Mouse (Mus musculus): ENCODE data around the gene Fzr1. TPM values are rescaled to one million over a fixed set of nuclear protein-coding genes. Genes with fewer than 3 reads are reported as not detected.
A peak's percentile ranks its signal among the peaks of the same experiment; 100 is the strongest.

Gene Fzr1
- polyA plus RNA-seq, 1 experiment = 75.8 TPM

DNA sequence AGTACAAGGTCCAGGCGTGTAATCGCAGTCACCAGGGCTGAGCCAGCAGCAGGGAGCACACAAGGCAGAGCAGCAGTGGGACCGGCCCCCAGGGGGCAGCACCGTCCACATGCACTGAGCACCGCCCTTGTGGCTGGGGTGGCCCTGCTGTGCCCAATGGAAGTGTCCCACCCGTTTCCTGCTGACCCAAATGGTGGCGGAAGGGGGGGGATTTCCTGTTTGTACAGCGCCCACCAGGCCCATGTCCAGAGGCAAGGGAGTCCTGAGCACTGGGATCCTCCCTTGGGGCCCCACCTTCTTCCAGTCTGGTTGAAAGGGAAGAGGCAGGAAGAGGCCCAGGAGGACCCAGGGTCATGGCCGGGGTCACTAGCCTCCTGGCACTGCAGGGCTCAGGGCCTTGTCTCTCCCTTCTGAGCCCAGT, 30.6 kb upstream of the Fzr1 start:
- 15% methylated on average over 9 of the region's 9 CpGs for WGBS
- peak; percentile 68 to 72 for DNase-seq
- Histone ChIP-seq H3K27me3 (ENCODE audit: control insufficient read depth, insufficient read depth, low read length) (no peaks in the 10 kb centered on the region), H3K27ac (ENCODE audit: insufficient read depth, low read length) (peak overlapping the region; percentile 63), H3K4me3 (replicated peaks; ENCODE audit: insufficient read depth, low read depth, low read length) (no peak overlapping the region), H3K4me1 (ENCODE audit: control insufficient read depth, insufficient read depth, low read length) (peaks cover 84% of the 10 kb centered on the region)
- TF ChIP-seq POLR2A (IDR thresholded peaks at IDR 0.05; ENCODE audit: borderline replicate concordance, insufficient read depth, low read length) (no peak), CTCF (IDR thresholded peaks at IDR 0.05; ENCODE audit: borderline replicate concordance, insufficient read depth, low read depth, low read length) (peak; percentile 86)

- Histone ChIP-seq H3K4me3 (replicated peaks; ENCODE audit: insufficient read depth, low read depth, low read length) (no peak overlapping the region), H3K27ac (ENCODE audit: insufficient read depth, low read length) (peak overlapping the region; percentile 63), H3K4me1 (ENCODE audit: control insufficient read depth, insufficient read depth, low read length) (peaks cover 79% of the 10 kb centered on the region), H3K27me3 (ENCODE audit: control insufficient read depth, insufficient read depth, low read length) (no peaks in the 10 kb centered on the region)
- no peak for TF ChIP-seq POLR2A (IDR thresholded peaks at IDR 0.05; ENCODE audit: borderline replicate concordance, insufficient read depth, low read length)
- TF ChIP-seq CTCF (IDR thresholded peaks at IDR 0.05; ENCODE audit: borderline replicate concordance, insufficient read depth, low read depth, low read length) = no peak
- no peak for DNase-seq
- WGBS = 35% methylated on average over 13 of the region's 13 CpGs
These were observed 30.1 kb upstream of the Fzr1 start for GRCm38 (mm10) chr10:81408424-81408729.

GRCm38 (mm10) chr10:81407539-81408423, 29.5 kb upstream of the Fzr1 start:
- Histone ChIP-seq H3K4me3 (replicated peaks; ENCODE audit: insufficient read depth, low read depth, low read length) (peak overlapping the region; percentile 49), H3K27ac (ENCODE audit: insufficient read depth, low read length) (peak overlapping the region; percentile 69), H3K27me3 (ENCODE audit: control insufficient read depth, insufficient read depth, low read length) (no peaks in the 10 kb centered on the region), H3K4me1 (ENCODE audit: control insufficient read depth, insufficient read depth, low read length) (peaks cover 78% of the 10 kb centered on the region)
- TF ChIP-seq POLR2A (IDR thresholded peaks at IDR 0.05; ENCODE audit: borderline replicate concordance, insufficient read depth, low read length) (0 out of 2 replicates have a peak, but pooled peaks have one; percentile 5), CTCF (IDR thresholded peaks at IDR 0.05; ENCODE audit: borderline replicate concordance, insufficient read depth, low read depth, low read length) (no peak)
- DNase-seq = peak; percentile 89 to 95
- 6% methylated on average over 31 of the region's 31 CpGs for WGBS

- Histone ChIP-seq H3K4me1 (ENCODE audit: control insufficient read depth, insufficient read depth, low read length) (peaks cover 78% of the 10 kb centered on the region), H3K27ac (ENCODE audit: insufficient read depth, low read length) (peak overlapping the region; percentile 69), H3K27me3 (ENCODE audit: control insufficient read depth, insufficient read depth, low read length) (no peaks in the 10 kb centered on the region), H3K4me3 (replicated peaks; ENCODE audit: insufficient read depth, low read depth, low read length) (peak overlapping the region; percentile 49)
- DNase-seq = peak in 1 of 2 experiments; percentile 57
- 18% methylated on average over 24 of the region's 24 CpGs for WGBS
- TF ChIP-seq POLR2A (IDR thresholded peaks at IDR 0.05; ENCODE audit: borderline replicate concordance, insufficient read depth, low read length) (no peak), CTCF (IDR thresholded peaks at IDR 0.05; ENCODE audit: borderline replicate concordance, insufficient read depth, low read depth, low read length) (no peak)
These were observed 28.5 kb upstream of the Fzr1 start for GRCm38 (mm10) chr10:81406504-81407440.

- peak; percentile 81 to 89 for DNase-seq
- peak; percentile 85 for TF ChIP-seq CTCF (IDR thresholded peaks at IDR 0.05; ENCODE audit: borderline replicate concordance, insufficient read depth, low read depth, low read length)
- no peak for TF ChIP-seq POLR2A (IDR thresholded peaks at IDR 0.05; ENCODE audit: borderline replicate concordance, insufficient read depth, low read length)
- WGBS = 36% methylated on average over 13 of the region's 13 CpGs
- Histone ChIP-seq H3K27ac (ENCODE audit: insufficient read depth, low read length) (no peak overlapping the region; the same call in 1 of the 2 replicates), H3K4me1 (ENCODE audit: control insufficient read depth, insufficient read depth, low read length) (peaks cover 77% of the 10 kb centered on the region), H3K27me3 (ENCODE audit: control insufficient read depth, insufficient read depth, low read length) (no peaks in the 10 kb centered on the region), H3K4me3 (replicated peaks; ENCODE audit: insufficient read depth, low read depth, low read length) (no peak overlapping the region)
These were observed 27.4 kb upstream of the Fzr1 start for GRCm38 (mm10) chr10:81405588-81406201.

GRCm38 (mm10) chr10:81404720-81405119, 26.4 kb upstream of the Fzr1 start:
- H3K4me3 ChIP-seq (replicated peaks; ENCODE audit: insufficient read depth, low read depth, low read length) = no peak overlapping the region
- DNase-seq = no peak
- no peaks in the 10 kb centered on the region for H3K27me3 ChIP-seq (ENCODE audit: control insufficient read depth, insufficient read depth, low read length)
- TF ChIP-seq CTCF (IDR thresholded peaks at IDR 0.05; ENCODE audit: borderline replicate concordance, insufficient read depth, low read depth, low read length) (no peak), POLR2A (IDR thresholded peaks at IDR 0.05; ENCODE audit: borderline replicate concordance, insufficient read depth, low read length) (no peak)
- peaks cover 75% of the 10 kb centered on the region for H3K4me1 ChIP-seq (ENCODE audit: control insufficient read depth, insufficient read depth, low read length)
- WGBS = 73% methylated on average over 18 of the region's 18 CpGs
- H3K27ac ChIP-seq (ENCODE audit: insufficient read depth, low read length) = no peak overlapping the region

- DNase-seq = no peak
- TF ChIP-seq CTCF (IDR thresholded peaks at IDR 0.05; ENCODE audit: borderline replicate concordance, insufficient read depth, low read depth, low read length) (no peak), POLR2A (IDR thresholded peaks at IDR 0.05; ENCODE audit: borderline replicate concordance, insufficient read depth, low read length) (no peak)
- WGBS = 45% methylated on average over 9 of the region's 9 CpGs
- no peak overlapping the region for H3K27ac ChIP-seq (ENCODE audit: insufficient read depth, low read length)
- no peaks in the 10 kb centered on the region for H3K27me3 ChIP-seq (ENCODE audit: control insufficient read depth, insufficient read depth, low read length)
- peaks cover 76% of the 10 kb centered on the region for H3K4me1 ChIP-seq (ENCODE audit: control insufficient read depth, insufficient read depth, low read length)
- H3K4me3 ChIP-seq (replicated peaks; ENCODE audit: insufficient read depth, low read depth, low read length) = no peak overlapping the region
These were observed 25.8 kb upstream of the Fzr1 start for GRCm38 (mm10) chr10:81404082-81404481.

Measured in cerebellum, adult 2 months (tissue).